ENCODE assay signal across 14 mouse cellular contexts in genomic region chr2:32493301-32493701, GRCm38 (mm10). TPM values are rescaled to one million over a fixed set of nuclear protein-coding genes. Genes with fewer than 3 reads are reported as not detected.
A peak's percentile ranks its signal among the peaks of the same experiment; 100 is the strongest.
DNase-seq lines count a peak whose midpoint lies in the region; ATAC-seq lines count a peak whose summit lies in the region.
"Had no signal": no experiment of that assay in that cellular context is flagged by ENCODE, and none has a peak within 500 bp of the region (broad histone marks: within the 10 kb centered on the region; RNA-seq: fewer than 3 reads in every experiment).

No protein-coding gene starts in this region.

- DNase-seq in spleen, postnatal 36 days (ENCODE audit: low spot score in 2 of 2), result peak; percentile 67 to 69
- no peak for DNase-seq in spleen, adult 12 weeks (ENCODE audit: low spot score)
- peak; percentile 50 for DNase-seq in splenic B cell, adult 2 months (ENCODE audit: low read depth, low spot score)
- DNase-seq in gastrocnemius, adult 8-10 months (ENCODE audit: low spot score in 2 of 2), result no peak
- DNase-seq in liver, result no peak
- DNase-seq in cerebellum, postnatal 14 days, result no peak
- DNase-seq: cerebellum, adult 9-11 months; kidney, adult 8-10 months had no signal

- H3K36me3 ChIP-seq in splenic B cell, adult 2 months (ENCODE audit: control insufficient read depth, insufficient read depth, low read length, poor library complexity, severe bottlenecking), result no peaks in the 10 kb centered on the region
- H3K36me3 ChIP-seq: embryonic facial prominence, embryonic 13.5 days; forebrain, embryonic 12.5 days; heart, embryonic 13.5 days; hindbrain, embryonic 15.5 days had no signal

- H3K27me3 ChIP-seq in splenic B cell, adult 2 months (ENCODE audit: control insufficient read depth, insufficient read depth, low read length, poor library complexity, severe bottlenecking), result no peaks in the 10 kb centered on the region
- H3K27me3 ChIP-seq: embryonic facial prominence, embryonic 13.5 days; forebrain, embryonic 12.5 days; heart, embryonic 13.5 days; hindbrain, embryonic 15.5 days had no signal

- 0 out of 2 replicates have a peak, but pooled peaks have one; percentile 9 for ATAC-seq in granulocyte monocyte progenitor cell, adult 5-6 weeks (replicated peaks; ENCODE audit: poor library complexity, severe bottlenecking)
- ATAC-seq: midbrain, embryonic 16.5 days had no signal

RNA-seq across cellular contexts. Expression of gene Fam102a, which starts 41.8 kb away (rescaled TPM):
- 2.4 and 3.8 TPM in 2 replicates for total RNA-seq in granulocyte monocyte progenitor cell, adult 5-6 weeks (2014; fragmentation: Nextera tagmentation)
- total RNA-seq in granulocyte monocyte progenitor cell, adult 5-6 weeks (2017), result 1.3 and 1.5 TPM in 2 replicates
- 1 to 10 TPM; 1.6 to 3.8 (median 2.9) TPM for total RNA-seq in gastrocnemius, adult 8-10 months (2022)

RNA-seq across cellular contexts. Expression of gene Slc25a25, which starts 42.1 kb away (rescaled TPM):
- total RNA-seq in granulocyte monocyte progenitor cell, adult 5-6 weeks (2014; fragmentation: Nextera tagmentation), result 7.1 and 19.9 TPM in 2 replicates
- 8.1 and 14.6 TPM in 2 replicates for total RNA-seq in granulocyte monocyte progenitor cell, adult 5-6 weeks (2017)
- total RNA-seq in gastrocnemius, adult 8-10 months (2022), result 100 to 1,000 TPM in 1 of 4 experiments, 10 to 100 TPM in 3; 48.5 to 113 (median 60.4) TPM

RNA-seq across cellular contexts. Expression of gene Naif1, which starts 43.0 kb away (rescaled TPM):
- total RNA-seq in granulocyte monocyte progenitor cell, adult 5-6 weeks (2014; fragmentation: Nextera tagmentation), result 3.7 and 4.6 TPM in 2 replicates
- 3.0 and 4.8 TPM in 2 replicates for total RNA-seq in granulocyte monocyte progenitor cell, adult 5-6 weeks (2017)
- 1 to 10 TPM; 2.1 to 2.7 (median 2.3) TPM for total RNA-seq in gastrocnemius, adult 8-10 months (2022)

Comparison
In these comparisons a context has a peak if more than half of its experiments do, and no peak if none do; other contexts are left out.
1. DNase-seq: peak in spleen, postnatal 36 days (2 of 2) and splenic B cell, adult 2 months (single experiment); none in spleen, adult 12 weeks (single experiment), gastrocnemius, adult 8-10 months (0 of 2), liver (single experiment) and cerebellum, postnatal 14 days (0 of 2).